Mouse (Mus musculus) adrenal gland, adult 18-20 months (tissue): Measurements from ENCODE around the gene Gm9903. TPM values are rescaled to one million over a fixed set of nuclear protein-coding genes. Genes with fewer than 3 reads are reported as not detected.

Source experiments
- total RNA-seq, 2 experiments: library from RNA; stranded (reverse); gene quantifications; 1 replicate in 1 of 2; 2 replicates in 1 of 2; pipeline ENCODE4 v1.2.3; 2021

The Gm9903 gene
- total RNA-seq, 2 experiments from 2014 or later: 0.17 to 0.22 TPM

Other genes starting within 250 kb of the Gm9903 start
- gene Nkx1-1, start 195.9 kb upstream of the Gm9903 start, total RNA-seq: not detected
- 10 to 100 TPM; 24.5 to 28.2 TPM for gene Fam53a, start 290 bp upstream of the Gm9903 start, total RNA-seq
- gene Slbp, start 22.6 kb downstream of the Gm9903 start, total RNA-seq: 10 to 100 TPM; 37.9 to 50.8 TPM
- 1 to 10 TPM; 2.9 to 3.1 TPM for gene Tacc3, start 28.2 kb downstream of the Gm9903 start, total RNA-seq
- 10 to 100 TPM; 25.7 to 28.9 TPM for gene Tmem129, start 28.5 kb downstream of the Gm9903 start, total RNA-seq
- gene Fgfr3, start 91.7 kb downstream of the Gm9903 start, total RNA-seq: 1 to 10 TPM; 3.1 to 6.1 TPM
- gene Letm1, start 152.9 kb downstream of the Gm9903 start, total RNA-seq: 100 to 1,000 TPM; 151 to 196 TPM
- 10 to 100 TPM; 38.0 to 41.2 TPM for gene Nsd2, start 190.8 kb downstream of the Gm9903 start, total RNA-seq